Mouse (Mus musculus) testis, postnatal 14 days (tissue): ENCODE measurements around the gene Tmem150a.

Experiments
- DNase-seq: peaks from one replicate; pipeline ENCODE4 v3.0.0; 2021; ENCODE audit warnings: low spot score

Gene Tmem150a

GRCm38 (mm10) chr6:72352636-72353405 is 2.4 kb upstream of the Tmem150a start:
- DNase-seq, result no peak

GRCm38 (mm10) chr6:72354025-72354424 is 1.2 kb upstream of the Tmem150a start:
- DNase-seq, result no peak

- no peak for DNase-seq
These were observed 820 bp downstream of the Tmem150a start for GRCm38 (mm10) chr6:72356001-72356532.

- no peak for DNase-seq
These were observed 2.2 kb downstream of the Tmem150a start for GRCm38 (mm10) chr6:72357164-72358079.

- DNase-seq, result no peak
These were observed 3.0 kb downstream of the Tmem150a start for GRCm38 (mm10) chr6:72358086-72358764.

- DNase-seq, result no peak
These were observed 4.1 kb downstream of the Tmem150a start for GRCm38 (mm10) chr6:72359343-72359742.

GRCm38 (mm10) chr6:72359891-72360598 is 4.8 kb downstream of the Tmem150a start:
- peak; percentile 54 for DNase-seq

- no peak for DNase-seq
These were observed 5.3 kb downstream of the Tmem150a start for GRCm38 (mm10) chr6:72360599-72360935.

GRCm38 (mm10) chr6:72361121-72361551 is 5.9 kb downstream of the Tmem150a start:
- DNase-seq, result peak; percentile 78

GRCm38 (mm10) chr6:72362132-72363028 is 7.1 kb downstream of the Tmem150a start:
- peak; percentile 97 for DNase-seq

- DNase-seq, result no peak
These were observed 8.8 kb downstream of the Tmem150a start for GRCm38 (mm10) chr6:72364009-72364408.

GRCm38 (mm10) chr6:72364985-72365384 is 9.7 kb downstream of the Tmem150a start:
- DNase-seq, result no peak

- DNase-seq, result no peak
These were observed 11.1 kb downstream of the Tmem150a start for GRCm38 (mm10) chr6:72366304-72366703.

GRCm38 (mm10) chr6:72366844-72367443 is 11.7 kb downstream of the Tmem150a start, which contains the start of gene Rnf181:
Gene Rnf181 (minus strand): TSS chr6:72366956.
- DNase-seq, result no peak

GRCm38 (mm10) chr6:72367460-72367974 is 12.3 kb downstream of the Tmem150a start:
- DNase-seq, result no peak

- no peak for DNase-seq
These were observed 14.3 kb downstream of the Tmem150a start for GRCm38 (mm10) chr6:72369557-72369956.

- no peak for DNase-seq
These were observed 14.8 kb downstream of the Tmem150a start for GRCm38 (mm10) chr6:72370091-72370490.

- no peak for DNase-seq
These were observed 15.9 kb downstream of the Tmem150a start for GRCm38 (mm10) chr6:72371147-72371546.

- DNase-seq, result no peak
These were observed 16.3 kb downstream of the Tmem150a start for GRCm38 (mm10) chr6:72371571-72371970.

- no peak for DNase-seq
These were observed 17.9 kb downstream of the Tmem150a start for GRCm38 (mm10) chr6:72373184-72373583.
